Mouse (Mus musculus) layer of hippocampus, postnatal 25 days (tissue): ENCODE measurements around the gene Gh. TPM values are rescaled to one million over a fixed set of nuclear protein-coding genes. Genes with fewer than 3 reads are reported as not detected.
A peak's percentile ranks its signal among the peaks of the same experiment; 100 is the strongest.

Experiments used
- DNase-seq, 2 experiments: peaks; one replicate each; pipeline ENCODE4 v3.0.0; 2022; ENCODE audit warnings: mixed read lengths in 2 of 2, low spot score in 1 of 2; ENCODE audit errors: extremely low spot score in 1 of 2
- total RNA-seq, 2 experiments: library from RNA; stranded (reverse); gene quantifications; 2 replicates each; pipeline ENCODE4 v1.2.3; 2021

Gene Gh
- total RNA-seq, 2 experiments from 2014 or later: not detected

- DNase-seq: no peak
Observed at GRCm38 (mm10) chr11:106313533-106313932, 11.9 kb upstream of the Gh start.

GRCm38 (mm10) chr11:106310123-106310522, 8.5 kb upstream of the Gh start:
- no peak for DNase-seq

- DNase-seq: no peak
Observed at GRCm38 (mm10) chr11:106308162-106308561, 6.5 kb upstream of the Gh start.

DNA sequence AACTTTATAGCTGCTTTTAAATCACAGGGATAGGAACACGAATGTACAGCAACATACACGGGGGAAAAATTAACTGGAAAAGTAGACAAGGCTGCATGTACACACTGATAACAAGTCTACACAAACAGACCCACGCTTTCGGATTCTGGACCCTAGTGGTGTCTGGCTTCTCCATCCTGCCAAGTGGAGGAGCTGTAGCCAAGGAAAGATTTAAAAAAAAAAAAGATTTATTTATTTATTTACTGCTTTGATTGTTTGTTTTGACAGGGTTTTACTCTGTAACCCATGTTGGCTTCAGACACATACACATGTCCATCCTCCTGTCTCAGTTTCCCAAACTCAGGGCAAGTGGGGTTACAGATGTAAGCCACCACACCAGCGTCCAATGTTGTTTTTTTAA, 5.8 kb upstream of the Gh start:
- no peak for DNase-seq

DNA sequence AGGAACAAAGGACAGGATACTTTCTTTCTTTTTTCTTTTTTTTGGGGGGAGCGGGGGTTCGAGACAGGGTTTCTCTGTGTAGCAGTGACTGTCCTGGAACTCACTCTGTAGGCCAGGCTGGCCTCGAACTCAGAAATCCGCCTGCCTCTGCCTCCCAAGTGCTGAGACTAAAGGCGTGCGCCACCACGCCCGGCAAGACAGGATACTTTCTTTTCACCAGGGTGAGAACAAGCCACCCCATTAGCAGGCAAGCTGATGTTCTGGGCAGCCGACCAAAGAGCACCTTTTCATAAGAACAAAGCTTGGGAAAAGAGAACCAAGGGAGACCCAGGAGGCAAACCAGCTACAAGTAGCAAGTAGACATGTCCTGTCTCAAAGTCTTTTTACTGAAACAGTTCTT, 5.1 kb upstream of the Gh start:
- no peak for DNase-seq

DNA sequence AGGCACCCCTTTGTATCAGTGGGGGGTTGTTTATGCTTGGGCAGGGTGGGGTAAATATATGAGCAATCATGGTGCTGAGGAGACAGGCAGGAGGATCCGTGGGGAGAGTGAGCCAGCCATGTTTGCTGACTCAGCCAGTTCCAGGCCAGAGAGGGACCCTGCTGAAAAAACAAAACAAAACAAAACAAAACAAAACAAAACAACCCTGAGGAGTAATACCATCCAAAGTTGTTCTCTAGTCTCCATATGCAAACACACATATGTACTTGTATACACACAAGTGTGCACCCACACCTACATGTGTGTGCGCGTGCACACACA, 4.4 kb upstream of the Gh start:
- no peak for DNase-seq

DNA sequence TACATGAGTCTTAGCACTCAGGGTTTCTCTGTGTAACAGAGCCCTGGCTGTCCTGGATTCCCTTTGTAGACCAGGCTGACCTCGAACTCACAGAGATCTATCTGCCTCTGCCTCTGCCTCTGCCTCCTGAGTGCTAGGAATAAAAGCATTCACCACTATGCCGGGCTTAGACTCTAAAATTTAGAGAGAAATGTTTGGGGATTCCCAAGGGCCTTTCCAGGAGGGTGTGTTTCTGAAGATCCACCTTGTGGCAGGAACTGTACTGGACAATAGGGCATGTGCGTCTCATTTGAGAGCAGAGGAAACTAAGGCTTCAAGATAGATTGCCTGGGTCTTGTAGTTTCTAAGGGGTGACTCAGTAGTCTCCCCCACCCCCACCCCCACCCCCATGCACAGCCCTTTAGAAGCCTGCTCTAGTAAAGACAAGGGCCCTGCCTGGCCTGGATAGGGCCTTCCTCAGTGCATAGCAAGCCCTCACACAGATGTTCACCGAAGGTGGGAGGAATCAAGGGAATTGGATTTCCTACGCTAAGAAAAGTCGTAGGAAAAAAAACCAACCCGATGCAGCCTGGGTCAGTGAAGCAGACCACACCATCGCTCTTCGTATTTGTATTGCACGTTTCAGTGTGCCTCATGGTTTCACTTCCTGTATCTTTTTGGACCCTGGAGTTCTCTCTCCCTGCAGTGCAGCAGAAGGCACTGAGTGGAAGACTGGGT, 3.8 kb upstream of the Gh start:
- no peak for DNase-seq

DNA sequence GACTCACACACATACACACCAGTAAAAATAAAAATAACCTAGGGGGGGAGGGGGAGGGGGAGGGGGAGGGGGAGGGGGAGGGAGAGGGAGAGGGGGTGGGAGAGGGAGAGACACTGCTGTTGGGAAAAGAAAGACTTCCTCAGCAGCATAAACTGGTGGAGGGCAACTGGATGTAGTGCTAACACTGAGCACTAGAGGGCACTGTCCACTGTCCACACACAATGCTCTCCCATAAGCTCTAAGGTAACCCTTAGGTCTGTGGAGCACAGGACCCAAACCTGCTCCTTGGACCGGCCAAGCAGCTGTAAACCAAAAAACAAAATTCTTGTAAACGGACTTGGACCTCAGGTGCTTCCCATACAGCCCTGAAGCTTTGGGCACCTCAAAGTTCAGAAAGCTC, 969 bp upstream of the Gh start:
- peak in 1 of 2 experiments; percentile 70 for DNase-seq

DNA sequence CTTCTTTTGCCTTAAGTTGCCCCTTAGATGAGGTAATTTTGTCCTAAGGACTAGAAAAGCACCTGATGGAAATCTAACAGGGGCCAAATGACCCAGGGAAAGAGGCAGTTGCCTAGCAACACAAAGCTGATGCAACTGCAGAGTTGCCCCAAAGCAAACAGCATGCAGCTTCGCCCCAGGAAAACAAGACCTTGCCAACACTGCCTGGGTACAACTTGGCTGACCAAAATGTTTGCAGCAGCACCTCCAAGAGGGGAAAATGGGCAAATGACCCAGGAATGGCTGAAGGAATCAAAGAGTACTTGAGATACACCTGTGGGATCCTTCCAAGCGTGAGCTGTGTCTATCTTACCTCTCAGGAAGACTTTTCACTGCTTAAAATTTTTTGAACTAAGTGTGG, 9.8 kb downstream of the Gh start:
- no peak for DNase-seq

DNA sequence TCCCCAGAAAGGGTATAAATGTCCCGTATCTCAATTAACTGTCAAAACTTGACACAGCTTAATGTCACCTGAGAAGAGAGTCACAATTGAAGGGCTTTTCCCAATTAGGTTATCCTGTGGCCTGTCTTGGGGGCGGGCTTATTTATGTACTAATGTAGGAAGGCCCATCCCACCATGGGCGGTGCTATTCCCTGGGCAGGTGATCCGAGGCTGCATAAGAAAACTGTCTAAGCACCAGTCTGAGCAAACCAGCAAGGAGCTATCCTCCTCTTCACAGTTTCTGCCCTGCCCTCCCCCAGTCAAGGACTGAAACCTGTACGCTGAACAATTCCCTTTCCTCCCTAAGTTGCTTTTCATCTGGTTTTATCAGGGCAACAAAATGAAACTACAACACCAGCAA, 11.3 kb downstream of the Gh start:
- DNase-seq: no peak

GRCm38 (mm10) chr11:106289369-106289768, 12.3 kb downstream of the Gh start:
- no peak for DNase-seq

DNA sequence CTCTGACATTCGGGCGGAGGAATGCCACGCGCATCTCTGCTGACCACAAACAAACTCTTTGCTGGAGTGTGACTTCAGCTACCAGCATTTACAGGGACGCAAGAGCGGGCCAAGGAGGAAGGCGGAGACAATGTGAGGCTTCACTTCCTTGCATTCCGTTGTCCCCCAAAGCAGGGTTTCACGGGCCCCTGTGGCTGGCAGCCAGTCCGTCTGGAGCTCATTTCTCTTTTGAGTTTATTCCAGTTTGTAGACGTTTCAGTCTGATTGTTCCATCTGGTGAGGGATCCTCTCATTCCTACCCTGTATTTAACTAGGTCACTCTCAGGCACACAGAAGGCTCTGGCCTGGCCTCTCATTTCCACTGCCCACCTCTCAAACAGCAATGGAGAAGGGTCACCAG, 14.7 kb downstream of the Gh start:
- DNase-seq: no peak

DNA sequence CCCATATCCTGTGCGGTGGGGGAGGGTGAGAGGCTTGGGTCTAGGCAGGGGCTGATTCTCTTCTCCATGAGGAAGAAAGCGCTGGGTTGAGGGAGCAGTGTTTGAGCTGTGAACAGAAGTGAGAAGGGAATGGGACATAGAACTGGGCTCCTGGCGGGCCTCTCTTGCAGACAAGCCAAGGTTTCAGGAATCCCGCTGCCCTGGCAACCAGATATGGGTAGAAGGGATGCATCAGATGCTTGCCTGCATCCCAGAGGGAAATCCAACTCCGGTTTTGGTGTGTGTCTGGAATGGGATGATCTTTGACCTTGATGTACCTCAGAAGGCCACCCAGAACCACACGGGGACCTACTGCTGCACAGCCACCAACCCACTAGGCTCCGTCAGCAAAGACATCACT, 15.5 kb downstream of the Gh start:
- DNase-seq: no peak

DNA sequence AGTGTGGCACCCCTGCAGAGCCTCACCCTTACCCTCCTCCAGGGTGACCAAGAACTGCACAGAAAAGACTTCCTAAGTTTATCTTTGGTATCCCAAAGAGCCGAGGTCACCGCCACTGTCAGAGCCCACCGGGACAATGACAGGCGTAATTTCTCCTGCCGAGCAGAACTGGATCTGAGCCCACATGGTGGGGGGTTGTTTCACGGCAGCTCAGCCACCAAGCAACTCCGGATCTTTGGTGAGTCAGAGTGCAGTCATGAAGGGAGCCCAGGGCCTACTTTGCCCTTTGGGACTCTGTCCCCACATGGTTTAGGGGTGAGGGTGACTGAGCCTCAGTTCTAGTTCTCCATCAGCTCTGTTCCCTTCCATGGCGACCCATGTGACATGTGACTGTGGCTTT, 17.5 kb downstream of the Gh start:
- DNase-seq: no peak

- DNase-seq: no peak
Observed at GRCm38 (mm10) chr11:106283371-106283770, 18.3 kb downstream of the Gh start.

GRCm38 (mm10) chr11:106282452-106282851, 19.2 kb downstream of the Gh start:
- DNase-seq: no peak

DNA sequence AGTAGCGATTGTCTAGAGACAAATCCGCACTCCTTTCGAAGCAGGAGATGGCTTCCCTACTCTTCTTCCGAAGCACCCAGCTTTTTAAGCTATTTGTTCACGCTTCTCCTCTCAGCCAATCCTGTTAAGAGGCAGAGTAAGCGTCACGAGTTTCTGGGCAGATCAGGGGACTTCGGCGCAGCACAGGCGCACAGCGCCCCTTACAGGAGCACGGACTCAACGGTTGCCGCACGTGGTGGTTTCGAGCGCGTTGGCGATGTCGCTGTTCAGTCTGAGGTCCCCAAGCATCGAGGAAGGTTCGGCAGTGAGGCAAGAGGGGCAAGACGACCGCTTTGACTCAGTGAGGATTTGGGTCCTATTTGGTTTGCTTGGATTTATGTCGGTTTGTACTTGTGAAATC, 25.2 kb downstream of the Gh start, which contains the start of gene Tcam1:
Gene Tcam1 (plus strand): TSS at position 219 of the 400 bp plus-strand sequence.
- peak; percentile 90 to 98 for DNase-seq

GRCm38 (mm10) chr11:106274971-106275411, 26.7 kb downstream of the Gh start:
- DNase-seq: no peak

- no peak for DNase-seq
Observed at GRCm38 (mm10) chr11:106274374-106274773, 27.3 kb downstream of the Gh start.

- DNase-seq: no peak
Observed at GRCm38 (mm10) chr11:106273811-106274210, 27.9 kb downstream of the Gh start.

- no peak for DNase-seq
Observed at GRCm38 (mm10) chr11:106273311-106273684, 28.4 kb downstream of the Gh start.

DNA sequence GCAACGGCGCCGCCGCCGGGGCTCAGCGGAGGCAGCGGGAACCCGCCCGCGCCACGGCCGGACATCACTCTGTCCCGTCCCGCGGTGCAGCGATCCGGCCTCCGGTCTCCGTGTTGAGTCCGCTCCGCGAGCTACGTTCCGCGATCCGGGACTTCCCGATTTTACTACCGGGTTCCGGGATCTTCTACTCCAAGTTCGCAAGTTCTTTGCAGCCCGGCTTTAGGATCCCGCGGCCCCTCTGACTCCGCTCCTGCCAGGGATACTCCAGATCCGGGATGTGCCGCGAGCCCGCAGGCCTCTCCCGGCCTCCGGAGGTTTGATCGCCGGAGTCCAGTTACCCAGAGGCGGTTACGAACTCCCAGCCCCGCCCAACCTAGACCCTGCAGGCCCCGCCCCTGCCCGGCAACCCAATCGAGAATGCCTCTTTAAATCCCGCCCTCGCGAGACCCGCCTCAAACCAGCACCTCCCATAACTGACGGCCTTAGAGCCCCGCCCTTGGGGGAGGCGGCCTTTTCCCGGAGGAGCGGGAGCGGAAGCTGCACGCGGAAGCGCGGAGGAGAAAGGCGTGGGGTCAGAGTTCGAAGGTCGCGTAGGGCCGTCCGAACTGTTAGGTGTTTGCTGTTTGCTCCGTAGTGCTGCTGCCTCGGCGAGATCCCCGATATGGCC, 28.9 kb downstream of the Gh start, which contains the start of gene Smarcd2:
Gene Smarcd2 (minus strand): TSS at position 329 of the 667 bp plus-strand sequence.
- DNase-seq: peak; percentile 92 to 94
